Mouse (Mus musculus) heart, embryonic 15.5 days (tissue): ENCODE data around the gene Hcn2. TPM values are rescaled to one million over a fixed set of nuclear protein-coding genes. Genes with fewer than 3 reads are reported as not detected.

Experiments
- ATAC-seq: fragments of 200-750 bp; cut with Nextera tagmentation; replicated peaks from 2 replicates; pipeline ENCODE4 v1.8.0; 2017; ENCODE audit warnings: low read depth, moderate TSS enrichment; ENCODE audit not compliant: insufficient number of reproducible peaks, insufficient read depth, low FRiP score
- H3K27ac ChIP-seq: fragments of 300-500 bp; sonication (generic); 2 replicates; pipeline ENCODE4 v1.5.1; 2015; ENCODE audit warnings: mild to moderate bottlenecking, inconsistent platforms
- H3K27me3 ChIP-seq: fragments of 300-500 bp; sonication (generic); 2 replicates; pipeline ENCODE4 v1.6.1; 2015; ENCODE audit warnings: inconsistent platforms
- H3K36me3 ChIP-seq: fragments of 300-500 bp; sonication (generic); 2 replicates; pipeline ENCODE4 v1.6.1; 2015; ENCODE audit warnings: mild to moderate bottlenecking, inconsistent platforms
- H3K4me1 ChIP-seq: fragments of 300-500 bp; sonication (generic); replicated peaks from 2 replicates; pipeline ENCODE4 v1.6.1; 2015; ENCODE audit warnings: inconsistent platforms
- H3K4me2 ChIP-seq: fragments of 300-500 bp; sonication (generic); 2 replicates; pipeline ENCODE4 v1.6.1; 2015; ENCODE audit warnings: inconsistent platforms, mild to moderate bottlenecking, moderate library complexity
- H3K4me3 ChIP-seq: fragments of 300-500 bp; sonication (generic); 2 replicates; pipeline ENCODE4 v1.5.1; 2015; ENCODE audit warnings: mild to moderate bottlenecking, inconsistent platforms
- H3K9ac ChIP-seq: fragments of 300-500 bp; sonication (generic); 2 replicates; pipeline ENCODE4 v1.6.1; 2015; ENCODE audit warnings: mild to moderate bottlenecking, inconsistent platforms
- H3K9me3 ChIP-seq: fragments of 300-500 bp; sonication (generic); replicated peaks from 2 replicates; pipeline ENCODE4 v1.6.1; 2016; ENCODE audit warnings: inconsistent platforms
- WGBS: fragments of 180-500 bp; shearing (Covaris S2); methylation state at CpG from one replicate; pipeline ENCODE4 v1.1.7; 2015; ENCODE audit warnings: mixed read lengths; 5-methylcytosine and 5-hydroxymethylcytosine counted together
- polyA plus RNA-seq: library from polyadenylated mRNA; unstranded; fragments of >200 nt; fragmentation: Nextera tagmentation; extraction: Ambion mirVana; gene quantifications from 2 replicates; pipeline ENCODE4 v1.2.1, GENCODE M21; 2015

Gene Hcn2
- polyA plus RNA-seq, 1 experiment from 2014 or later = 0.08 TPM

GRCm38 (mm10) chr10:79767372-79768244 is 51.2 kb downstream of the Hcn2 start:
- H3K27me3 ChIP-seq = no peaks in the 10 kb centered on the region
- ATAC-seq = peak; percentile 72
- peak overlapping the region; percentile 86 for H3K4me3 ChIP-seq
- H3K9me3 ChIP-seq = no peaks in the 10 kb centered on the region
- no peaks in the 10 kb centered on the region for H3K36me3 ChIP-seq
- H3K4me2 ChIP-seq = peak overlapping the region; percentile 66
- 10% methylated on average over 40 of the region's 40 CpGs for WGBS
- H3K9ac ChIP-seq = peak overlapping the region; percentile 39
- H3K4me1 ChIP-seq = peaks cover 48% of the 10 kb centered on the region
- peak overlapping the region; percentile 91 for H3K27ac ChIP-seq

GRCm38 (mm10) chr10:79768400-79768799 is 52.0 kb downstream of the Hcn2 start:
- Histone ChIP-seq H3K4me3 (no peak overlapping the region), H3K4me2 (peak overlapping the region; percentile 66; the same call in 1 of the 2 replicates), H3K27ac (no peak overlapping the region), H3K9me3 (no peaks in the 10 kb centered on the region), H3K4me1 (peaks cover 40% of the 10 kb centered on the region), H3K27me3 (no peaks in the 10 kb centered on the region), H3K36me3 (no peaks in the 10 kb centered on the region), H3K9ac (no peak overlapping the region)
- WGBS = 2% methylated on average over 5 of the region's 5 CpGs
- no peak for ATAC-seq

- Histone ChIP-seq H3K9me3 (no peaks in the 10 kb centered on the region), H3K27me3 (no peaks in the 10 kb centered on the region), H3K36me3 (no peaks in the 10 kb centered on the region), H3K4me3 (no peak overlapping the region), H3K4me1 (peaks cover 31% of the 10 kb centered on the region), H3K27ac (no peak overlapping the region), H3K4me2 (no peak overlapping the region), H3K9ac (no peak overlapping the region)
- no peak for ATAC-seq
- WGBS = 45% methylated on average over 4 of the region's 4 CpGs
Observed at GRCm38 (mm10) chr10:79769329-79769728, 52.9 kb downstream of the Hcn2 start.

GRCm38 (mm10) chr10:79772320-79772719 is 55.9 kb downstream of the Hcn2 start:
- Histone ChIP-seq H3K4me3 (no peak overlapping the region), H3K9me3 (no peaks in the 10 kb centered on the region), H3K36me3 (no peaks in the 10 kb centered on the region), H3K4me1 (peaks cover 20% of the 10 kb centered on the region), H3K4me2 (no peak overlapping the region), H3K9ac (no peak overlapping the region), H3K27ac (no peak overlapping the region), H3K27me3 (no peaks in the 10 kb centered on the region)
- WGBS = 93% methylated on average over 3 of the region's 3 CpGs
- ATAC-seq = no peak

- Histone ChIP-seq H3K4me2 (no peak overlapping the region), H3K9me3 (no peaks in the 10 kb centered on the region), H3K4me1 (peaks cover 20% of the 10 kb centered on the region), H3K4me3 (no peak overlapping the region), H3K9ac (no peak overlapping the region), H3K27me3 (no peaks in the 10 kb centered on the region), H3K27ac (no peak overlapping the region), H3K36me3 (no peaks in the 10 kb centered on the region)
- ATAC-seq = no peak
- WGBS = 78% methylated on average over 2 of the region's 2 CpGs
Observed at GRCm38 (mm10) chr10:79773208-79773607, 56.8 kb downstream of the Hcn2 start.

GRCm38 (mm10) chr10:79774486-79775279 is 58.2 kb downstream of the Hcn2 start:
- WGBS = 61% methylated on average over 5 of the region's 5 CpGs
- Histone ChIP-seq H3K36me3 (no peaks in the 10 kb centered on the region), H3K4me1 (peaks cover 30% of the 10 kb centered on the region), H3K27me3 (0 out of 2 replicates have a peak, but pooled peaks cover 2% of the 10 kb centered on the region), H3K4me2 (no peak overlapping the region), H3K4me3 (no peak overlapping the region), H3K27ac (no peak overlapping the region), H3K9me3 (no peaks in the 10 kb centered on the region), H3K9ac (no peak overlapping the region)
- ATAC-seq = no peak

GRCm38 (mm10) chr10:79777103-79777531 is 60.7 kb downstream of the Hcn2 start, which contains the start of gene Fstl3:
TSS of gene Fstl3 (plus strand) at chr10:79777272.
- Histone ChIP-seq H3K4me1 (peaks cover 44% of the 10 kb centered on the region), H3K36me3 (no peaks in the 10 kb centered on the region), H3K27ac (peak within 1 kb of the TSS; percentile 76), H3K4me3 (peak within 1 kb of the TSS; percentile 56), H3K9ac (peak within 1 kb of the TSS; percentile 58), H3K9me3 (no peaks in the 10 kb centered on the region), H3K4me2 (peak within 1 kb of the TSS; percentile 84), H3K27me3 (peaks cover 14% of the 10 kb centered on the region; the same call in 1 of the 2 replicates)
- no peak for ATAC-seq
- 4% methylated on average over 39 of the region's 39 CpGs for WGBS

- H3K4me2 ChIP-seq = peak overlapping the region; percentile 84
- peak; percentile 61 for ATAC-seq
- H3K27ac ChIP-seq = peak overlapping the region; percentile 76
- H3K9me3 ChIP-seq = no peaks in the 10 kb centered on the region
- H3K36me3 ChIP-seq = no peaks in the 10 kb centered on the region
- peaks cover 44% of the 10 kb centered on the region for H3K4me1 ChIP-seq
- peaks cover 19% of the 10 kb centered on the region; the same call in 1 of the 2 replicates for H3K27me3 ChIP-seq
- WGBS = 4% methylated on average over 15 of the region's 15 CpGs
- no peak overlapping the region; the same call in 1 of the 2 replicates for H3K9ac ChIP-seq
- H3K4me3 ChIP-seq = peak overlapping the region; percentile 56
Observed at GRCm38 (mm10) chr10:79778006-79778405, 61.6 kb downstream of the Hcn2 start.

- peaks cover 44% of the 10 kb centered on the region for H3K4me1 ChIP-seq
- 17% methylated on average over 2 of the region's 2 CpGs for WGBS
- peaks cover 20% of the 10 kb centered on the region; the same call in 1 of the 2 replicates for H3K27me3 ChIP-seq
- no peak overlapping the region for H3K4me3 ChIP-seq
- no peak overlapping the region for H3K27ac ChIP-seq
- no peak for ATAC-seq
- 0 out of 2 replicates have a peak overlapping the region, but pooled peaks have one; percentile 8 for H3K9ac ChIP-seq
- no peaks in the 10 kb centered on the region for H3K9me3 ChIP-seq
- 0 out of 2 replicates have a peak overlapping the region, but pooled peaks have one; percentile 84 for H3K4me2 ChIP-seq
- H3K36me3 ChIP-seq = no peaks in the 10 kb centered on the region
Observed at GRCm38 (mm10) chr10:79779193-79779592, 62.8 kb downstream of the Hcn2 start.

GRCm38 (mm10) chr10:79779784-79780663 is 63.6 kb downstream of the Hcn2 start:
- Histone ChIP-seq H3K9me3 (no peaks in the 10 kb centered on the region), H3K4me1 (peaks cover 44% of the 10 kb centered on the region), H3K36me3 (no peaks in the 10 kb centered on the region), H3K27me3 (peaks cover 27% of the 10 kb centered on the region; the same call in 1 of the 2 replicates), H3K4me3 (peak overlapping the region; percentile 52), H3K9ac (peak overlapping the region; percentile 47; the same call in 1 of the 2 replicates), H3K4me2 (peak overlapping the region; percentile 84), H3K27ac (no peak overlapping the region)
- peak; percentile 84 for ATAC-seq
- 2% methylated on average over 55 of the region's 55 CpGs for WGBS
